In the genomic region with DNA sequence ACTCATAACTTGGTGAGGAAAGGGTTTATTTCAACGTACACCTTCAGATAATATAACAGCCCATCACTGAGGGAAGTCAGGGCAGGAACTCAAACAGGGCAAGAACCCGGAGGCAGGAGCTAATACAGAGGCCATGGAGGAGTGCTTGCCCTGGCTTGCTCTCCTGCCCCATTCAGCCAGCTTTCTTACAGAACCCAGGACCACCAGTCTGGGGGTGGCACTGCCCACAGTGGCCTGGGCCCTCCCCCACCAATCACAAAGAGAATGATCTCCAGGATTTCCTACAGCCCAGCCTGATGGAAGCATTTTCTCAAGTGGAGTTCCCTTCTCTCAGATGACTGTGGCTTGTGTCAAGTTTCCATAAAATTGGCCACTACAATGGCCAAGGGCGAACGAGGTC, we compare ENCODE assay signal across 27 mouse cellular contexts.
"Had no signal": no experiment of that assay in that cellular context is flagged by ENCODE, and none has a peak within 500 bp of the region (broad histone marks: within the 10 kb centered on the region; RNA-seq: fewer than 3 reads in every experiment).

No protein-coding gene starts in this region.

- H3K36me3 ChIP-seq: embryonic facial prominence, embryonic 10.5 days; embryonic facial prominence, embryonic 12.5 days; embryonic facial prominence, embryonic 13.5 days; embryonic facial prominence, embryonic 15.5 days; forebrain, embryonic 15.5 days had no signal

- H3K4me2 ChIP-seq: embryonic facial prominence, embryonic 12.5 days; embryonic facial prominence, embryonic 13.5 days; embryonic facial prominence, embryonic 15.5 days; forebrain, embryonic 12.5 days; forebrain, embryonic 13.5 days; forebrain, embryonic 15.5 days had no signal

- H3K9ac ChIP-seq: embryonic facial prominence, embryonic 12.5 days; embryonic facial prominence, embryonic 13.5 days; embryonic facial prominence, embryonic 15.5 days; forebrain, embryonic 12.5 days; forebrain, embryonic 13.5 days; forebrain, embryonic 15.5 days; forebrain, postnatal 0 days had no signal

- H3K4me1 ChIP-seq: embryonic facial prominence, embryonic 10.5 days; embryonic facial prominence, embryonic 12.5 days; embryonic facial prominence, embryonic 13.5 days; embryonic facial prominence, embryonic 15.5 days; forebrain, embryonic 10.5 days; forebrain, embryonic 12.5 days; forebrain, embryonic 13.5 days; forebrain, embryonic 15.5 days had no signal

- DNase-seq: cerebellum, adult 2 months; cerebellum, adult 8-10 months; cerebellum, adult 9-10 months; cerebellum, adult 9-11 months; cerebellum, postnatal 10 days; cerebellum, postnatal 14 days; cerebellum, postnatal 25 days; cerebellum, postnatal 36 days; embryo, embryonic 11 days; forebrain, postnatal 0 days; gastrocnemius, adult 2 months; gastrocnemius, postnatal 10 days; gastrocnemius, postnatal 14 days; gastrocnemius, postnatal 25 days; gastrocnemius, postnatal 36 days; heart, adult 18-20 months had no signal

- H3K27me3 ChIP-seq: embryonic facial prominence, embryonic 12.5 days; embryonic facial prominence, embryonic 13.5 days; embryonic facial prominence, embryonic 15.5 days; forebrain, embryonic 12.5 days; forebrain, embryonic 13.5 days; forebrain, embryonic 15.5 days had no signal

- ATAC-seq: forebrain, embryonic 13.5 days; forebrain, embryonic 14.5 days; forebrain, embryonic 15.5 days; forebrain, embryonic 16.5 days; forebrain, postnatal 0 days had no signal

- H3K27ac ChIP-seq: embryonic facial prominence, embryonic 10.5 days; embryonic facial prominence, embryonic 12.5 days; embryonic facial prominence, embryonic 13.5 days; embryonic facial prominence, embryonic 15.5 days; forebrain, embryonic 10.5 days; forebrain, embryonic 12.5 days; forebrain, embryonic 13.5 days; forebrain, embryonic 15.5 days; gastrocnemius, adult 2 months had no signal

- H3K4me3 ChIP-seq: embryonic facial prominence, embryonic 10.5 days; embryonic facial prominence, embryonic 12.5 days; embryonic facial prominence, embryonic 13.5 days; embryonic facial prominence, embryonic 15.5 days; erythroblast, embryonic 14.5 days; forebrain, embryonic 10.5 days; forebrain, embryonic 12.5 days; forebrain, embryonic 13.5 days; forebrain, embryonic 15.5 days; gastrocnemius, adult 2 months had no signal

- H3K9me3 ChIP-seq: embryonic facial prominence, embryonic 10.5 days; embryonic facial prominence, embryonic 12.5 days; embryonic facial prominence, embryonic 13.5 days; embryonic facial prominence, embryonic 15.5 days; forebrain, embryonic 10.5 days; forebrain, embryonic 12.5 days; forebrain, embryonic 13.5 days; forebrain, embryonic 15.5 days had no signal
